Mouse (Mus musculus) intestine, postnatal 0 days (tissue): Measurements from ENCODE around the gene Rbbp4. TPM values are rescaled to one million over a fixed set of nuclear protein-coding genes. Genes with fewer than 3 reads are reported as not detected.

Source experiments
- ATAC-seq: fragments of 200-750 bp; cut with Nextera tagmentation; 2 replicates; pipeline ENCODE4 v1.8.0; 2017; ENCODE audit warnings: mild to moderate bottlenecking, moderate TSS enrichment, moderate library complexity
- H3K27ac ChIP-seq: fragments of 300-500 bp; sonication (generic); 2 replicates; pipeline ENCODE4 v1.5.1; 2014; ENCODE audit warnings: mild to moderate bottlenecking, low read depth, low read length, moderate library complexity
- H3K27me3 ChIP-seq: fragments of 300-500 bp; sonication (generic); replicated peaks from 2 replicates; pipeline ENCODE4 v1.6.1; 2014; ENCODE audit warnings: low read length, mixed read lengths; ENCODE audit not compliant: control insufficient read depth, insufficient read depth
- H3K36me3 ChIP-seq: fragments of 300-500 bp; sonication (generic); 2 replicates; pipeline ENCODE4 v1.6.1; 2014; ENCODE audit warnings: mild to moderate bottlenecking, moderate library complexity; ENCODE audit not compliant: control insufficient read depth, insufficient read depth
- H3K4me1 ChIP-seq: fragments of 300-500 bp; sonication (generic); replicated peaks from 2 replicates; pipeline ENCODE4 v1.6.1; 2014; ENCODE audit warnings: antibody characterized with exemption, low read length, mixed read lengths; ENCODE audit not compliant: control insufficient read depth, insufficient read depth
- H3K4me2 ChIP-seq: fragments of 300-500 bp; sonication (generic); replicated peaks from 2 replicates; pipeline ENCODE4 v1.6.1; 2014; ENCODE audit warnings: low read depth, mild to moderate bottlenecking, moderate library complexity
- H3K4me3 ChIP-seq: fragments of 300-500 bp; sonication (generic); 2 replicates; pipeline ENCODE4 v1.5.1; 2014; ENCODE audit warnings: low read depth, low read length
- H3K9ac ChIP-seq: fragments of 300-500 bp; sonication (generic); 2 replicates; pipeline ENCODE4 v1.6.1; 2014; ENCODE audit warnings: mild to moderate bottlenecking, low read depth, low read length
- H3K9me3 ChIP-seq: fragments of 300-500 bp; sonication (generic); 2 replicates; pipeline ENCODE4 v1.6.1; 2016; ENCODE audit warnings: mixed run types; ENCODE audit not compliant: control insufficient read depth
- CTCF ChIP-seq: sonication (generic); IDR thresholded peaks from 2 replicates; pipeline ENCODE4 v1.5.1; 2016; ENCODE audit warnings: low read depth, mild to moderate bottlenecking, control low read depth, antibody characterized with exemption, moderate library complexity
- WGBS: fragments of 180-500 bp; shearing (Covaris S2); extraction: QIAGEN DNeasy Blood & Tissue Kit; methylation state at CpG from one replicate; pipeline ENCODE4 v1.1.7; 2014; 5-methylcytosine and 5-hydroxymethylcytosine counted together
- polyA plus RNA-seq: library from polyadenylated mRNA; unstranded; fragments of >200 nt; fragmentation: Nextera tagmentation; extraction: Ambion mirVana; gene quantifications from 2 replicates; pipeline ENCODE4 v1.2.1, GENCODE M21; 2015

The Rbbp4 gene
- 159 and 175 TPM in 2 replicates for polyA plus RNA-seq

GRCm38 (mm10) chr4:129335216-129336074, at the start of gene Rbbp4, which contains the start of gene Zbtb8os:
TSS of gene Rbbp4 (minus strand) at chr4:129335370.
TSS of gene Zbtb8os (plus strand) at chr4:129335695.
- no peaks in the 10 kb centered on the region for H3K27me3 ChIP-seq
- 0 out of 2 replicates have a peak, but pooled peaks cover 7% of the 10 kb centered on the region for H3K4me1 ChIP-seq
- under 1% methylated on average over 73 of the region's 73 CpGs for WGBS
- peak within 1 kb of the TSS; percentile 90 for H3K9ac ChIP-seq
- peak within 1 kb of the TSS; percentile 77 for H3K4me3 ChIP-seq
- H3K9me3 ChIP-seq = no peaks in the 10 kb centered on the region
- peak within 1 kb of the TSS; percentile 97 for H3K27ac ChIP-seq
- peak; percentile 39 for TF ChIP-seq CTCF
- ATAC-seq = peak; percentile 94
- peak within 1 kb of the TSS; percentile 78 for H3K4me2 ChIP-seq
- H3K36me3 ChIP-seq = peaks cover 9% of the 10 kb centered on the region; the same call in 1 of the 2 replicates

- WGBS = 14% methylated on average over 6 of the region's 6 CpGs
- no peak for TF ChIP-seq CTCF
- peak overlapping the region; percentile 60; the same call in 1 of the 2 replicates for H3K27ac ChIP-seq
These were observed 49.3 kb upstream of the Rbbp4 start for GRCm38 (mm10) chr4:129384440-129384839.

GRCm38 (mm10) chr4:129383586-129383985, 48.4 kb upstream of the Rbbp4 start:
- H3K27ac ChIP-seq = no peak overlapping the region

More at GRCm38 (mm10) chr4:129384440-129384839, 49.3 kb upstream of the Rbbp4 start:
- Histone ChIP-seq H3K27me3 (no peaks in the 10 kb centered on the region), H3K4me1 (no peaks in the 10 kb centered on the region), H3K4me2 (no peak overlapping the region), H3K4me3 (no peak overlapping the region), H3K36me3 (no peaks in the 10 kb centered on the region), H3K9ac (no peak overlapping the region), H3K9me3 (no peaks in the 10 kb centered on the region)
- ATAC-seq = peak; percentile 54; the same call in 1 of the 2 replicates

DNA sequence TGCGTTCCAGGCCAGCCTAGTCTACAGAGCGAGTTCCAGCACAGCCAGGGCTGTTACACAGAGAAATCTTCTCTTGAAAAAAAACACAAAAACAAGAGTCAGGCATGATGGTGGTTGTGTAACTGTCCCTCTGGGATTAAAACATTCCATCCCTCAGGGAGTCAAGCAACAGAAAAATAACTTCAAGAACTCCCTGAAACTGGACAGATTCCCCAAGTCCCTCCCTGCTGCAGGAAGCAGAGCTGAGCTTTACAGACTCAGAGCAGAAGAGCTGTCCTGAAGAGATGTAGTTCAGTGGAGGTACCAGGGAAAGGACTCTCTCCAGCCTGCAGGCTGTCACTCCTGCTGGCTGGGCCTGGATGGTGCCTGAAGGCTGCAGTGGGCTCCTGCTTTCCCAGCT, 47.3 kb upstream of the Rbbp4 start:
- TF ChIP-seq CTCF = no peak

More at GRCm38 (mm10) chr4:129383586-129383985, 48.4 kb upstream of the Rbbp4 start:
- H3K36me3 ChIP-seq = no peaks in the 10 kb centered on the region
- no peaks in the 10 kb centered on the region for H3K4me1 ChIP-seq
- WGBS = 87% methylated on average over 3 of the region's 3 CpGs
- H3K27me3 ChIP-seq = no peaks in the 10 kb centered on the region
- no peak overlapping the region for H3K9ac ChIP-seq
- no peak overlapping the region for H3K4me3 ChIP-seq
- H3K9me3 ChIP-seq = no peaks in the 10 kb centered on the region
- ATAC-seq = no peak
- no peak overlapping the region for H3K4me2 ChIP-seq
- TF ChIP-seq CTCF = no peak

DNA sequence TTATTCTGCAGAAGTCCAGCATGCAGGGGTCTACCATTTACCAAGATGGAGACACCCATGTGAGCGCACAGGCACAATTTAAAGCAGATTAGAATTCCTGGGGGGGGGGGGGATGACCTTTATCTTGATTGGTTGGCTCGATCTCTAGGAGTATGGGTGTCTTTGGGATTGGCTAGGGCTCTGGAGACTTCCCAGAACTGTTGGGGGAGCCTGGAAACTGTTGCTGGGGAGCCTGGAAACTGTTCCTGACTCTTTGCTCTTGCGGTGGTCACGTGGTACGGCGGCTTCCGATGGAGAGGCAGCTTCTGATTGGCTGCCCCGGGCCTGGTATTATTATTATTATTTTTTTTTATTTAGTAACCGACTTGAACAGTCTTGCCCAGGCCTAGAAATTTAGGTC, 46.9 kb upstream of the Rbbp4 start:
- Histone ChIP-seq H3K27me3 (no peaks in the 10 kb centered on the region), H3K9me3 (no peaks in the 10 kb centered on the region), H3K9ac (no peak overlapping the region), H3K4me1 (no peaks in the 10 kb centered on the region), H3K4me2 (no peak overlapping the region), H3K36me3 (no peaks in the 10 kb centered on the region), H3K27ac (no peak overlapping the region), H3K4me3 (no peak overlapping the region)
- no peak for ATAC-seq
- TF ChIP-seq CTCF = no peak
- 93% methylated on average over 9 of the region's 9 CpGs for WGBS

More for the DNA sequence above, 47.3 kb upstream of the Rbbp4 start:
- H3K9ac ChIP-seq = no peak overlapping the region
- H3K27ac ChIP-seq = no peak overlapping the region
- H3K27me3 ChIP-seq = no peaks in the 10 kb centered on the region
- 0 out of 2 replicates have a peak overlapping the region, but pooled peaks have one; percentile 10 for H3K4me2 ChIP-seq
- no peaks in the 10 kb centered on the region for H3K9me3 ChIP-seq
- WGBS = 87% methylated on average over 2 of the region's 2 CpGs
- no peak overlapping the region for H3K4me3 ChIP-seq
- no peak for ATAC-seq
- no peaks in the 10 kb centered on the region for H3K36me3 ChIP-seq
- H3K4me1 ChIP-seq = no peaks in the 10 kb centered on the region

- 80% methylated on average over 8 of the region's 8 CpGs for WGBS
These were observed 46.0 kb upstream of the Rbbp4 start for GRCm38 (mm10) chr4:129381148-129381547.

More at GRCm38 (mm10) chr4:129381148-129381547, 46.0 kb upstream of the Rbbp4 start:
- Histone ChIP-seq H3K27ac (no peak overlapping the region), H3K9ac (no peak overlapping the region), H3K4me2 (no peak overlapping the region), H3K27me3 (no peaks in the 10 kb centered on the region), H3K36me3 (no peaks in the 10 kb centered on the region), H3K4me3 (no peak overlapping the region), H3K4me1 (no peaks in the 10 kb centered on the region), H3K9me3 (no peaks in the 10 kb centered on the region)
- TF ChIP-seq CTCF = no peak
- no peak for ATAC-seq
